Mouse (Mus musculus) forebrain, postnatal 0 days (tissue): ENCODE data around the gene Fbxo47. TPM values are rescaled to one million over a fixed set of nuclear protein-coding genes. Genes with fewer than 3 reads are reported as not detected.
A peak's percentile ranks its signal among the peaks of the same experiment; 100 is the strongest.

Experiments used
- ATAC-seq: fragments of 200-750 bp; cut with Nextera tagmentation; 2 replicates; pipeline ENCODE4 v1.8.0; 2017; ENCODE audit warnings: mild to moderate bottlenecking, moderate library complexity
- DNase-seq: peaks from one replicate; pipeline ENCODE4 v3.0.0-alpha.2; 2015
- H3K27ac ChIP-seq: fragments of 300-500 bp; sonication (generic); 2 replicates; pipeline ENCODE4 v1.5.1; 2014; ENCODE audit warnings: low read depth, mild to moderate bottlenecking, antibody characterized with exemption, low read length, moderate library complexity, mixed read lengths
- H3K27me3 ChIP-seq: fragments of 300-500 bp; sonication (generic); 2 replicates; pipeline ENCODE4 v1.6.1; 2014; ENCODE audit warnings: mild to moderate bottlenecking, low read length, mixed read lengths; ENCODE audit not compliant: insufficient read depth
- H3K36me3 ChIP-seq: fragments of 300-500 bp; sonication (generic); 2 replicates; pipeline ENCODE4 v1.6.1; 2014; ENCODE audit warnings: mild to moderate bottlenecking, moderate library complexity; ENCODE audit not compliant: insufficient read depth
- H3K4me1 ChIP-seq: fragments of 300-500 bp; sonication (generic); 2 replicates; pipeline ENCODE4 v1.6.1; 2014; ENCODE audit warnings: antibody characterized with exemption; ENCODE audit not compliant: insufficient read depth
- H3K4me2 ChIP-seq: fragments of 300-500 bp; sonication (generic); 2 replicates; pipeline ENCODE4 v1.6.1; 2014; ENCODE audit warnings: low read depth, mild to moderate bottlenecking, moderate library complexity
- H3K4me3 ChIP-seq: fragments of 300-500 bp; sonication (generic); 2 replicates; pipeline ENCODE4 v1.5.1; 2014; ENCODE audit warnings: low read depth, low read length, mixed read lengths
- H3K9ac ChIP-seq: fragments of 300-500 bp; sonication (generic); 2 replicates; pipeline ENCODE4 v1.6.1; 2014; ENCODE audit warnings: mild to moderate bottlenecking
- H3K9me3 ChIP-seq: fragments of 300-500 bp; sonication (generic); 2 replicates; pipeline ENCODE4 v1.6.1; 2016; ENCODE audit warnings: low read length
- CTCF ChIP-seq: sonication (generic); IDR thresholded peaks from 2 replicates; pipeline ENCODE4 v1.5.1; 2016; ENCODE audit warnings: antibody characterized with exemption, control low read depth, low read depth
- WGBS: fragments of 180-500 bp; shearing (Covaris S2); extraction: QIAGEN DNeasy Blood & Tissue Kit; methylation state at CpG from one replicate; pipeline ENCODE4 v1.1.7; 2014; 5-methylcytosine and 5-hydroxymethylcytosine counted together
- polyA plus RNA-seq: library from polyadenylated mRNA; unstranded; fragments of >200 nt; fragmentation: Nextera tagmentation; extraction: Ambion mirVana; gene quantifications from 2 replicates; pipeline ENCODE4 v1.2.1, GENCODE M21; 2015
- total RNA-seq: library from RNA; depleted of rRNA; stranded (reverse); fragments of >200 nt; gene quantifications from 2 replicates; pipeline ENCODE4 v1.2.3, GENCODE M21; 2014; rRNA removed

The Fbxo47 gene
- 1.3 and 1.8 TPM in 2 replicates for total RNA-seq
- 0.43 and 0.58 TPM in 2 replicates for polyA plus RNA-seq

DNA sequence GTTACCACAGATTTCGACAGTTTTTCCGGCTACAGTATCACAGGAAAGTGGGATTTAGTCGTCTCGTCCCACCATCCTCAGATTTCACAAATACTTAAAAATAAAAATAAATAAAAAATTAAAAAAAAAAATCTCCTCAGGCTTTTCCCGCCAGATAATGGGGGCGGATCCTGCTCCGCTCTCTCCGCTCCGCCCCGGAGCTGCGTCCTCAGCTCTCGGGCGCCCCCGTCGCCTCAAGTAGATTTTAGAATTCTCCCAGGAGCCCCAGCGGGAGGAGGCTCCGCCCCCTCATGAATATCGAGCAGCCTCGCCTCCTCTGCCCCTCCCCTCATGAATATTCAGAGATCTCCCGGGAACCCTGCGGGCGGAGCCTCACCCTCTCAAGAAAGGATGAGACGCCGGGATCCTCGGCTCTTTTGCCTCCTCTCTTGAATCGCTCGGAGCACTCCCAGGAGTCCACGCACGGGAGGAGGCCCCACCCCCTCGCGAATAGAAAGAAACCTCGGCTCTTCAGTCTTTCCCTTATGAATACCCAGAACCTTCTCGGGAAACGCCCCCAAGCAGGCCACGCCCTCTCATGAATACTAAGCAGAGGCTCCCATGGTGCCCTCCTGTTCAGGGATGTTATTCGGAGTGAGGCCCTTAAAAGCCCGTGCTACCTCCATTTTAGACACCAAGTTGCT lies at the start of gene Fbxo47:
Gene Fbxo47, minus strand, starts transcription at position 237 of the 683 bp plus-strand sequence.
- no peaks in the 10 kb centered on the region for H3K4me1 ChIP-seq
- peak; percentile 98 for DNase-seq
- peak within 1 kb of the TSS; percentile 56 for H3K4me3 ChIP-seq
- peak; percentile 71 for TF ChIP-seq CTCF
- H3K9me3 ChIP-seq: no peaks in the 10 kb centered on the region
- peak; percentile 97 for ATAC-seq
- peak within 1 kb of the TSS; percentile 55 for H3K4me2 ChIP-seq
- H3K27me3 ChIP-seq: no peaks in the 10 kb centered on the region
- under 1% methylated on average over 37 of the region's 37 CpGs for WGBS
- no peaks in the 10 kb centered on the region for H3K36me3 ChIP-seq
- peak within 1 kb of the TSS; percentile 82 for H3K27ac ChIP-seq
- H3K9ac ChIP-seq: peak within 1 kb of the TSS; percentile 51

DNA sequence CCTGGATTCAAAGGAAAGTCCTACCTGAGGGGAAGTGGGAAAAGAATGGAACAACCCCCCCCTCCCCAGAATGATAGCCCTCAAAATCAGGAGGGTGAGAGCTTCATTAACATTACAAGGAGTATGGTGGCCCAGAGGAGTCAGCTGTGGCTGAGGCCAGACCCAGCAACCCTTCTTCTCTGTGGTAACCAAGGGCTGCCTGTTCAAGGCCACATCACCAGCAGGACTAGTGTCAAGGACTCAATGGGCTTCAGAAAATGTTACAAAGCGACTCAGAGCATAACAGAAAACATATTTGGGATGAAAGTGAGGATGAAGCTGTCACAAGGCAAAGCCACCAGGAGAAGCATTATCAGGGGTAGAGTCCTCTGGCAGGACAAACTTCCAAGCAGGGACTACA lies 49.6 kb upstream of the Fbxo47 start:
- Histone ChIP-seq H3K27me3 (no peaks in the 10 kb centered on the region), H3K27ac (no peak overlapping the region), H3K4me3 (no peak overlapping the region), H3K9ac (no peak overlapping the region), H3K9me3 (no peaks in the 10 kb centered on the region), H3K4me1 (no peaks in the 10 kb centered on the region), H3K4me2 (no peak overlapping the region), H3K36me3 (no peaks in the 10 kb centered on the region)
- ATAC-seq (no peak), DNase-seq (no peak)
- no peak for TF ChIP-seq CTCF
- 68% methylated on average over 1 of the region's 1 CpGs for WGBS

DNA sequence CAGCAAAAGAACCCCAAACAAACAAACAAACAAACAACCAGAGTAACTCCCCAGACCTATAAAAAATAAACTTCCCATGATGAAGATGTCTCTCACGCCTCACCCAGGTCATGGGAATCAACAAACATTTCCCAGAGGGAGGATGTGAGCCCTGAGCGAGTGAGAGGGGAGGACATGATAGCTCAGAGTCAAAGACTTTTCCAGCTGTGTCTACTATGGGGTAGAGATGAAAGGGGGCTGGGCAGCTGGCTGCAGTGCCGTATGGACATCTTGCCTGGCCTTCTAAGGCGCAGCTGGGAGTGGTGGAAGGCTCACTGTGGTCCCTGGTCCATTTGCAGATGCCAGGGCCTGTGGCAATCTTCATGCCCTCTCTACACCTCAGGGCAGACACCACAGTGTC lies 45.0 kb upstream of the Fbxo47 start:
- H3K4me1 ChIP-seq: no peaks in the 10 kb centered on the region
- no peak for TF ChIP-seq CTCF
- H3K9ac ChIP-seq: no peak overlapping the region
- no peak overlapping the region for H3K4me3 ChIP-seq
- no peak overlapping the region for H3K27ac ChIP-seq
- no peaks in the 10 kb centered on the region for H3K9me3 ChIP-seq
- no peak overlapping the region for H3K4me2 ChIP-seq
- 78% methylated on average over 4 of the region's 4 CpGs for WGBS
- no peaks in the 10 kb centered on the region for H3K36me3 ChIP-seq
- ATAC-seq (no peak), DNase-seq (no peak)
- no peaks in the 10 kb centered on the region for H3K27me3 ChIP-seq

DNA sequence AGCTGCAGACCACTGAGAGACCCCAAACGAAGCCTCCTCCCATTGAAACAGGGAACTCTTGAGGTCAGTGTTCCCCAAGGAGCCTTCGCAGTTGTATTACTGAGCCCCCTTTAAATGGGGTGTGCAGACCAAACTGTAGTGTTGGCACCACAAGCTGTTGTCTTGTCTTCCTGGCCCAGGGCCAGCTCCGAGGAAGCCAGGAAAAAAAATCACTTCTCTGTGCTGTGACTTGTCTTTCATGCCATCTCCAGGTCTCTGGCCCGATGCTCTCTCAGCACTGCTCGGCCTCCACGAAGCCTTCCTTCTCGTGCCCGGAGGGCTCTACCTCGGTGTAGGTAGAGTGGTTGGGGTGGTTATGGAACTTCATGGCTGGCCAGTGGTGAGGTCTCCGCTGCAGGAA lies 40.3 kb upstream of the Fbxo47 start:
- Histone ChIP-seq H3K9ac (no peak overlapping the region), H3K4me3 (no peak overlapping the region), H3K36me3 (no peaks in the 10 kb centered on the region), H3K27me3 (no peaks in the 10 kb centered on the region), H3K4me1 (no peaks in the 10 kb centered on the region), H3K9me3 (no peaks in the 10 kb centered on the region), H3K4me2 (no peak overlapping the region), H3K27ac (no peak overlapping the region)
- DNase-seq (no peak), ATAC-seq (no peak)
- WGBS: 84% methylated on average over 10 of the region's 10 CpGs
- no peak for TF ChIP-seq CTCF

DNA sequence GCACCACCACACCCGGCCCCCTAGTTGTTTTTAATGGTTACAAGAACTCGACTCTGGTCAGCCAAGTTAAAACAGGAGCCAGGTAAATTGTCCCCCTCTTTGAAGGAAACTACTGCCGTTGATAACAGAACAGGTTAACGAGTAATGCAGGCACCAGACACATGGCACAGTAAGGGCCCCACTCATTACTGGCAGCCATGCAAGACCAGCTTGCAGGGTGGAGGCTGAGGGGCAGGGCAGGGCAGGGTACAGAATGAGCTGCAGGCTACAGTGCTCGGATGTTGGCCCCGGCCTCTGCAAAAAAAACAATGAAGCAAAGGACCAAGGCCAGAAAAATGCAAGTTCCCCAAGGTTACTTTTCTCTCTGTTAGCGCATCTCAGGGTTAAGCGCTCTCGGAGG lies 39.7 kb upstream of the Fbxo47 start:
- Histone ChIP-seq H3K9ac (no peak overlapping the region), H3K4me1 (no peaks in the 10 kb centered on the region), H3K27me3 (no peaks in the 10 kb centered on the region), H3K27ac (no peak overlapping the region), H3K9me3 (no peaks in the 10 kb centered on the region), H3K4me3 (no peak overlapping the region), H3K4me2 (no peak overlapping the region), H3K36me3 (no peaks in the 10 kb centered on the region)
- DNase-seq: no peak
- no peak for ATAC-seq
- WGBS: 77% methylated on average over 9 of the region's 9 CpGs
- no peak for TF ChIP-seq CTCF

DNA sequence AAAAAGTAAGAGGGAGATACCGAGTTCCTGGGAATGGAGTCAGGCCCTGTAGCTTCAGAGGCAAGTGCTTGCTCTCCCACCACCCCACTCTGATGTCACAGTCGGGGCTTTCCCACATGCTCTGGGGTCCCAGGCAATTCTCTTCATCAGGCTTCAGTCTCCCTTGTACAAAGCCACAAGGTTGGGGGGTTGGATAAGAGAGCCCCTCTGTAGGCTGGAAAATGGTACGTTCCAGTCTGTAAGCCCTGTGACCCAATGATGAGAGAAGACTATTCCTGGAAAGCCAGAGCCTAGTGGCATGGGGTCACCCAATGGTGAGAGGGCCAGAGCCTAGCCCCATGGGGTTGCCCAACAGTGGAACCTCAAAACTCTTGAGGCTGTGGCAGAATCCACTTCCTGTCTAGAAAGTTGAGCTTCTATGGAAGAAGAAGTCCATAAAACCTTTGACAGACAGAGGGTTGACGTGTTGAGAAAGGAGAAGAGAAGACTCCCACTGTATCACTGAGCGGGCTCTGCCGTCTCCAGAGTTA lies 32.1 kb upstream of the Fbxo47 start:
- WGBS: 92% methylated on average over 6 of the region's 6 CpGs
- no peak for ATAC-seq
- Histone ChIP-seq H3K9me3 (no peaks in the 10 kb centered on the region), H3K27ac (no peak overlapping the region), H3K4me2 (no peak overlapping the region), H3K4me3 (no peak overlapping the region), H3K27me3 (no peaks in the 10 kb centered on the region), H3K9ac (no peak overlapping the region), H3K4me1 (no peaks in the 10 kb centered on the region), H3K36me3 (no peaks in the 10 kb centered on the region)
- no peak for TF ChIP-seq CTCF
- DNase-seq: no peak

DNA sequence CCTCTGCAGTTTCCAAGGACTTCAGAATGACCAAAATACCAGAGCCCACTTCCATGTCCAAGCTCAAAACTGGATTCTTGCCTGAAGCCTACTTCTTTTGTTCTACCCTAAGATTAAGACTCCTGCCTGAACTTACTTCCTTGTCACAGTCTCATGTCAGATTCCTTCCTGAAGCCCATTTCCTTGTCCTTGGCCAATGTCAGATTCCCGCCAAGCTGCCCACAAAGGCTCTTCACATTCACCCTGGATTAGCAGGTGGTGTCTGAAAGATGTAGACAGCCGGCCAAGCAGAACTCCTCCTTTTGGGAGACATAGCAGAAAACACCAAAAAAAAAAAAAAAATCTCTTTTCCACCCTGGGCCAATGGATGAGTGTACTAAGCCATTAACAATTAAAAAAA lies 31.5 kb upstream of the Fbxo47 start:
- Histone ChIP-seq H3K27me3 (no peaks in the 10 kb centered on the region), H3K36me3 (no peaks in the 10 kb centered on the region), H3K27ac (no peak overlapping the region), H3K4me1 (no peaks in the 10 kb centered on the region), H3K4me2 (no peak overlapping the region), H3K9me3 (no peaks in the 10 kb centered on the region), H3K4me3 (no peak overlapping the region), H3K9ac (no peak overlapping the region)
- ATAC-seq: no peak
- TF ChIP-seq CTCF: no peak
- WGBS: 85% methylated on average over 2 of the region's 2 CpGs
- no peak for DNase-seq
